Mouse (Mus musculus) left cerebral cortex, postnatal 10 days (tissue): Measurements from ENCODE around the gene Zfp84. TPM values are rescaled to one million over a fixed set of nuclear protein-coding genes. Genes with fewer than 3 reads are reported as not detected.
A peak's percentile ranks its signal among the peaks of the same experiment; 100 is the strongest.
"Not testable (repeated sequence)": the region's sequence is repeated elsewhere in the genome, so short reads cannot be mapped to it uniquely, and the experiment has no call there.

Experiments used
- DNase-seq, 2 experiments: peaks; one replicate each; pipeline ENCODE4 v3.0.0; 2021 to 2022; ENCODE audit warnings: low spot score in 2 of 2, mixed read lengths in 1 of 2; ENCODE audit errors: extremely low spot score in 1 of 2
- intact Hi-C: fragments of 180-260 bp; cut with DNase I; formaldehyde crosslinking; loops from one replicate; pipeline ENCODE4 v1.15.1; 2025
- total RNA-seq, 2 experiments: library from RNA; stranded (reverse); gene quantifications; 2 replicates each; pipeline ENCODE4 v1.2.3; 2021

Gene Zfp84
- total RNA-seq = 10 to 100 TPM; 15.0 to 16.6 TPM

DNA sequence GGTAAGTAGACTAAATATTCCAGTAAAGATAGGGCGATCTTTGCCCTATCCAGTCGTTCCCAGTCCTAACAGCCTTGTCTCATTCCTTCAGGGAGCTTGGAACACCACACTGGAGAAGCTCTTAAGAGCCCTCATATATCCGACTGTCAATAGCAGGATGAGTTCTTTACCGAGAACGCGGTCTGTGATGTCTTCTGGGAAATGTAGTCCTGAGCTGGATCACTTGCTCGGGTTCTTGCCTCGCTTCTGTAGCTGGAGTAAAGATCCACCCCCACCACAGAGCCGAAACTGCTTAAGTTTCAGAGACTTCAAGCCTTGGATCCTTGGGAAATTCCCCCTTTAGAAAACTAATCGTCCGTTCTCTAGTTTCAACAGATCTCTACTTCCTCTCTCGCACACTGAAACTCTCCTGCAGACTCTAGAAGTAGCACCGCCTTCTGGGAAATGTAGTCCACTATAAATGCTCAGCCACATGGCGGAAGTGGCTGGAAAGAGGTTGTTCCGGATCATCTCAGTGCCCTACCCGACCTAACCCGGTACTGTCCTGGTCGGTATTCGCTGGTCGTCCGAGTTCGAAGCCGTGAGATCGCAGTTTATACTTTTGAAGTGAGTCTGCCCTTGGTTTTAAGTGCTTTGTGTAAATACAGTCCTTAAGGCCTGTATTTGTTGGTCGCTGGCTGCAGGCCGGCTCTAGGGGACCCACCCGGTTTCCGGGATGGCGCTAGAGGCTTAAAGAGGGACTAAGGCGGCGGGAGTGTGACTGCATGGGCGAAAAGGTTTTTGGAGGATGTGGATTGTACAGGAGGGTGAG is at the start of gene Zfp84:
Gene Zfp84 (plus strand): TSS at position 463 of the 811 bp plus-strand sequence.
- DNase-seq = peak; percentile 88 to 93
- intact Hi-C loops = no loop called here

DNA sequence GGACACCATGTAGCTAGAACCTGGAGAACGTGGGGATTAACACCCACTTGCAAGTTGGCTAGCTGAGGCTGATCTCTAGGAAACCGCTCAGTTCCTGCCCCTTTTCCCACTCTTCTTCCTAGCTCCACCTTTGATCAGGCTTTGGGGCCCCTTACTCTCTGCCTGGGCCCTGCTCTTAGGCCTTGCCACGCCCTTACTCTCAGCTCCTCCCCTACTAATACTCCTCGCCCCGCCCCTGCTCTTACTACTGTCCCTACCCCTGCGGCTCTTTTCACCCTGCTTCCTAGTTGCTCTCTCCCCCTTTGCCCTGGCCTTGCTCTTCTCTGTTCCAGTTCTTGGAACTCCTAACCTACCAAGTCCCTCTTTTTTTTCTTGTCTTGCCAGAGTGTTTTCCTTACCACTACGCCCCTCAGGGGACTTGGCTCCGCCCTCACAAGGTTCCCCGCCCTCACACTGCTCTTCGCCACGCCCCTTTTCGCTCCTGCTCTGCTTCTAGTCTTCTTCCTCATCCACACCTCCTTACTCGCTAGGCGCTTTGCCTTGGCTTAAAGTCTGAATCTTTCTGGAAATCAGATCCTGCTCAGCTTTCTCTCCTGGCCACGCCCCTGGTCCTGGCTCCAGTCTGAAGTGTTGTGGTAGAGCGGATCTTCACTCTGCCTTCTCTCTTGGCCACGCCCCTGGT is 42.8 kb upstream of the Zfp84 start:
- DNase-seq, intact Hi-C loops: not testable (repeated sequence)

DNA sequence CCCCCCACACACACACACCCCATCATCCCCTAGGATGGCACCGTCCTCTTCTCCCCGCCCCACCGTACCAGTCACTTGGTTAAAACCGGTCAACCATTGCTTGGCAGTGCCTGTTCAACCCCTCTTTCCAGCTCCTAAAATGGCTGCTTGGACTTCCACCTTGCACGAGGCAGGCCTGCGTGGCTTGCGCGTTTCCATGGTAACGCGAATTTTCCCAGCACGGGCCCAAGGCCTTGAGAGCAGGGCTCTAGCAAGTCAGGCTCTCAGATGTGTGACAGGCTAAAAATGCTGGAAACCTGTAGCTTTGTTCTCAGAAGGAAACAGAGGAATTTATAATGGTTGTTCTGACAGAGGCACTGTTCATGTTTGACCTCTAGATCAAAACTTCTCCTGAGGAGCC is 41.5 kb upstream of the Zfp84 start, which contains the start of gene Catsperg2:
Gene Catsperg2 (minus strand): TSS at position 173 of the 400 bp plus-strand sequence.
- DNase-seq, intact Hi-C loops: not testable (repeated sequence)

DNA sequence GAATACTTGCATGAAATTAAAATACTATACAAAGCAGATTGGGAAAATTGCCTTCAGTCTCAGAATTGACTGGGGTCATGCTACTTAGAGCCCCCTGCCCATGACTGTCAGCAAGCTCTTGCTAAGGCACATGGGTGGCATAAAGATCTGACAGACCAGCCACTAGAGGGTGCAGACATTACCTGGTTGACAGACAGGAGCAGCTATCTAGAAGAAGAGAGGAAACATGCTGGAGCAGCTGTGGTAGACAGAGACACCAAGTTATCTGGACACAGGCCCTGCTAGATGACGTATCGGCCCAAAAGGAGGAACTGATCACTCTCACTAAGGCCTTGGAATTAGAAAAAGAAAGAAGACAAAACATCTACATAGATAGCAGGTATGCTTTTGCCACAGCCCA is 40.3 kb upstream of the Zfp84 start:
- DNase-seq = no peak
- intact Hi-C loops = no loop called here

DNA sequence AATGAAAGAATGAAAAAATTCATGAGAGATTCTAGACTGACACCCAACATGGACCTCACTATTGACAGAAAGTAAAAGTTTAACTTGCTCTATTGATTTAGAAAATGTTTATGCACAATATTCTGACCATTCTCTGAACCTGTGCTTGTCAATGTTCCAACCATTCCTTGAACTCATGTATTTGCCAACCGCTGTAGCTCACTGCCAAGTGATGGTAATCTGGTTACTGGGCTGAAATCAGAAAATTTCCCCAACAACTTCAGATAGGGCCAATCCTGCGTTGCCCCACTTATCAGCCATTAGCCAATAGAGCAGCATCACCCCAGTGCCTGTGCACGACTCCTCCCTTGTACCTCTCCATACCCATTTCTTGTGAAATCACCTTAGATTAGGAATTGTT is 26.1 kb upstream of the Zfp84 start:
- intact Hi-C loops = no loop called here
- no peak for DNase-seq

DNA sequence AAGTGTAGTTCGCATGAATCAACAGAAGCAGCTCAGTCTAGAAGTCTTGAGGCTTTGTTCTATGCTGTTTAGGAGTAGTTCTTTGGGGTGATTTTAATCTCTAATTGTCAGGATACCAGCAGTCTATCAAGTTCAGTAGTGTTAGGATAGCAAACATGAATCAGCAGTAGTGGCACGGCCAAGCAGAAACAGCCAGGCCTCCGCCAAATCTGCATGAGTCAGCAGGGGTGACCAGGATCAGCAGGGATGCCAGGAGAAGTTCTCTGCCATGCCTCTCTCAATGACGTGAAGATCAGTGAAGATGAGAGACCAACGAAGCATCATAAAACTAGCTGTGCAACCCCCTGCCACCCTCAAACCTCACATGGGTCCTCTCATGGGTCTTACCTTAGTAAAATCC is 7.9 kb upstream of the Zfp84 start:
- DNase-seq = no peak
- intact Hi-C loops = no loop called here

DNA sequence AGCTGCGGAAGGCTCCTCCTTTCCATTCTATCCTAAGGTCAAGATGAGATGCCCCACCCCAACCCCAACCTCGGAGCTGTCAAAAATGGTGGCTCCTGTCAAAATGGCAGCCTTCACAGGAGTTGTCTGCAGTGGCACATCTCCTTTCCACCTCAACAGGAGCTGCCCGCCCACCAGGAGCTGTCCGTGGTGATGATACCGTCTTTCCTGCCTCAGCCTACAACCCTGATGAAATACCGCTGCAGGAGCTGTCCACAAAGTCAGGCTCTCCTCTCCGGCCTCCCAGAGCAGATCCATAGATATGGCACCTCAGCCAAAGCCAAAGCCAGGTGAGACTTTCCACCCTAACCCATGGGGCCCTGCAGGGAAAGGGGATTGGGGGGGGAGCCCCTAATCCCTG is 3.6 kb upstream of the Zfp84 start:
- DNase-seq = no peak
- intact Hi-C loops = no loop called here

DNA sequence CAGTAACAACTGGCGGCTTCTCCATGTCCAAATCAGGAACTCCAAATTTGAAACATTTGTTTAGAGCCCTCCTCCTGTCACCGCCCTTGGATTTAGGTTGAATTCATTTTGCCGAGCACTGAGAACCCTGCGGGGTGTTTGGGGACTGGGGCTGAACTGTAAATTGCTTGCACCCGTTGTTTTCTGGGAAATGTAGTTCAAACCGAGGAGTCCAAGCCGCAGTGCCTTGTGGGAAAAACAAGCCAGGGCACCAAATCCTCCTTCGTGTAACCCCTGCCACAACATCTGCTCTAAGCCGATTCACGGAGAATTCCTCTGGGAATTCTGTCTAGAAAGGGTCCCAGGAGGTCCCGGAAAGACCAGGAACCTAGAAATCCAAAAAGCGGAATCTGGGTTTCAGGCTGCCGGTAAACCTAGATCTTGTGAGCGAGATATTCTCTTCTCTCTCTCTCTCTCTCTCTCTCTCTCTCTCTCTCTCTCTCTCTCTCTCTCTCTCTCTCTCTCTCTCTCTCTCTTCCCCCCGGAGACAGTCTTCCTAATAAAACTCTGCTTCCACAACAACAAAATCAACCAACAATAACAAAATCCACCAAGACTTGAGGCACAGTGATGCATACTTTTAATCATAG is 1.2 kb upstream of the Zfp84 start:
- intact Hi-C loops = no loop called here

DNA sequence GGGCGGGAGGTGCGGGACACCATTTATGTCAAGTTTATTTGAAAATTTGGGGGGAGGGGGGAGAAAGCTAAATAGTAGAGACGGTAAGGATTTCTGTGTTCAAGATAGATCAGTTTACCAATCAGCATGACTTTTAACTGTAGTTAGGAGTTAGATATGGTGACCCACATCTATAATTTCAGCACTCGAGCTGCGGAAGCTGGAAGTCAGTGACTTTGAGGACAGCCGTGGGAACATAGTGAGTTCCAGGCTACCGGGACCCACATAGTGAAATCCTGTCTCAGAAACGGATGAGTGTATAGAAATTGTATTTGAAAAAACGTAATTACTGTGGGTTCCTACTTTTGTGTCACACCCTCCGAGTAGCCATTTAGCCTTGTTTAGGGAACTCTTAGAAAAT is 628 bp downstream of the Zfp84 start:
- no peak for DNase-seq
- intact Hi-C loops = no loop called here

More for the DNA sequence above, 1.2 kb upstream of the Zfp84 start:
- peak; percentile 82 to 87 for DNase-seq

DNA sequence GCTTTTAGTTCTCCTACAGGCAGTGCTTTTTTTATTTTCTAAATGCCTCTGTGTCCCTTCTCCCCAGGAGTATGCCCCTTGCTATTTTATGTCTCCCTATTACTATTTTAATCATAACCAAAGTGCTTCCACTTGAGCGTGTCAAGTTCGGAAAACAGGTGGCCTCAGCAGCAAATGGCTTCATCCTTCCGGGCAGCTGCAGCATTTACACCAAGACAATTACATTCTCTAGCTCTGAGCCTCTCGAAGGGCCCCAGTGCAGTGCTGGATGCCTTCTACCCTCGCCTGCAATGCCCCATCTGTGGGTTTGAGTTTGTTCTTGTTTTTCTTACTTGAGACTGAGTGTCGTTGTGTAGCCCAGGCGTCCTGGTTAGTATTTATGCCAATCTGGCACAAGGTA is 5.2 kb downstream of the Zfp84 start:
- no peak for DNase-seq
- intact Hi-C loops = no loop called here

DNA sequence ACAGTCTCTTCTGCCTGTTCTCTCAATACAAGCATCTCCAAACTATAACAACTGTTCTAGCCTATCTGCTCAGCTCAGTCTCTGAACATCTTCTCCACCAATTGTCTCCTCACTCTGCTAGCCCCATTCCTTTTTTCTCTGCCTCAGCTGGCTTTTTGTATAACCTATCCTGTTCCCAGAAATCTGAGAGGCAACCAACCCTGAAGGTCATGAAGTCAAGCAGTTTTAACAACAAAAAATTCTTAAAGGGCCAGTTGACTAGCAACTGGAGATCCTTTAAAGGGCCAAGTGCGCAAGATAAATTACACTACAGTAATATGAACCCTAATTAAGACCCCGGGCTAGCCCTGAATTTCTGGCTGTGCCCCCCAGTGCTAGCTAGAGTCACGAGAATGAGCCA is 6.0 kb downstream of the Zfp84 start:
- DNase-seq = no peak
- intact Hi-C loops = no loop called here

DNA sequence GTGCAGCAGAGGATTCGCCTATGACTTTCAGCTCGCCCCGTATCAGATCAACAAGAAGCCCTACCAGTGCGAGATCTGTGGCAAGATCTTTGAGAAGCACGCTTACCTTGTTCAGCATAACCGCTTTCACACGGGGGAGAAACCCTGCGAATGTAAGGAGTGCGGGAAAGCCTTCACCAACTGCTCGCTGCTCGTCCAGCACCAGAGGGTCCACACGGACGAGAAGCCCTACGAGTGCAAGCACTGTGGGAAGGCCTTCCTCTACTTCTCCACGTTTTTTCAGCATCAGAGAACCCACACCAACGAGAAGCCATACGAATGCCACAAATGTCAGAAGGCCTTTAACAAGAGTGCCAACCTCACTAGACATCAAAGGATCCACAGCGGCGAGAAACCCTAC is 8.2 kb downstream of the Zfp84 start:
- intact Hi-C loops = no loop called here
- no peak for DNase-seq

DNA sequence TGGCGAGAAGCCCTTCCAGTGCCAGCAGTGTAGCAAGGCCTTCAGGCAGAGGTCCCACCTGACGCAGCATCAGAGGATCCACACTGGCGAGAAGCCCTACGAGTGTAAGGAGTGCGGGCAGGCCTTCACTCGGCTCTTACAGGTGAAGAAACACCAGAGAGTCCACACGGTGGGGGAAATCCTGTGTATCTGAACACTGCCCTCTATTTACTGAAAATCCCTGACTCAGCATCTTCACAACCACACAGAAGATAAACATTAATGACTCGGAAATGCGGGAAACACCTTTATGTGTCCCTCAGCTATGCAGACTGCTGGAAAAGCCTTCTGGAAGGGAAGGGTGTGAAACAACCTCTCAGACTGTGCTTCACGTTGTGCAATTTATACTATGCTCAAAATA is 9.0 kb downstream of the Zfp84 start:
- DNase-seq = no peak
- intact Hi-C loops = no loop called here

DNA sequence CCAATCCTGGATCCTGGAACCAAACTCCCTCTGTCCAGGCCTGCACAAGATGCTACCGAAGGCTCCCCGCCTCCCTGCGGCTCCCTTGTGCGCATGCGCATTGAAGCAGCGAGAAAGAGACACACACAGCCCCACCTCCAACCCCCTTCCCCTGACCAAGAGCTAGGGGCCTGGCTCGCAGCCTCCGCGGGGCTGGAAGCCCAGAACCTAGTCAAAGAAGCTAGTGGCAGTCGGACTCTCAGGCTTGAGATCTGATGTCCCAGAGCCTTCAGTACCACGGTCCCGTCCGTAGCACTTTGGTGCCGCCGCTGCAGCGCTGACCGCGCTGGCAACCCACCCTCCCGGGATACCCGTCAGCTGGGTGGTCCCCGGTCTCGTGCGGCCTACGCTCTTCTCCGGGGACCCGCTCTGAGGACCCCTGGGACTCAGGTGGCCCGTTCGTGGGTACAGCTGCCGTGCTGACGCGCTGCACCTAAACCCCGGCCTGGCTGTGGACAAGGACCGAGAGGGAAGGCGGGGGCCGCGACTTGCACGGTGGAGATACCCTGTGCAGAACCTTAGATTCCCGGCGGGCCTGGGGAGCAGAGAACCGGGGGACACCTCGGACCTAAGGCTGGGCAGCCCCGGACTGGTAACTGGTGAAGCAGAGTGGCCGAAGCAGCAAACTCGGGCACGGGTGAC is 15.7 kb downstream of the Zfp84 start, which contains the start of gene Zfp30:
Gene Zfp30 (plus strand): TSS at position 128 of the 681 bp plus-strand sequence.
- peak; percentile 87 to 90 for DNase-seq
- intact Hi-C loops = no loop called here

DNA sequence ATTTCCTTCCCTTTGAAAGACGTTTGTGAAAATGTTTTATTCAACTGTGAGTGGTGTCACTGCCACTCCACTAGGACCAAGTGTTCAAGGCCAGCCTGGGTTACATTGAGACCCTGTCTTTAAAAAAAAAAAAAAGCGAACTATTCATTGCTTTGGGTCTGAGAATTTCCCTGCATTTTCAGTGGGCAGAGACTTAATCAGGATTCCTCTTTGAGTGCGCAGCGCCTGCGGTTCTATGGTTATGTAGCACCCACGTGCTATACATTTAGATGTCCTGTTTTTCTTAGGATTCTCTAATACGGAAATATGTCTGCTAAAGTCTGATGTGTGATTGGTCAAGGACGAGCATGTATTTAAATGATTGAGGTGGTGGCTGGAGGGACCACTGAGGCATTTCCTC is 16.7 kb downstream of the Zfp84 start:
- intact Hi-C loops = no loop called here
- DNase-seq = no peak

DNA sequence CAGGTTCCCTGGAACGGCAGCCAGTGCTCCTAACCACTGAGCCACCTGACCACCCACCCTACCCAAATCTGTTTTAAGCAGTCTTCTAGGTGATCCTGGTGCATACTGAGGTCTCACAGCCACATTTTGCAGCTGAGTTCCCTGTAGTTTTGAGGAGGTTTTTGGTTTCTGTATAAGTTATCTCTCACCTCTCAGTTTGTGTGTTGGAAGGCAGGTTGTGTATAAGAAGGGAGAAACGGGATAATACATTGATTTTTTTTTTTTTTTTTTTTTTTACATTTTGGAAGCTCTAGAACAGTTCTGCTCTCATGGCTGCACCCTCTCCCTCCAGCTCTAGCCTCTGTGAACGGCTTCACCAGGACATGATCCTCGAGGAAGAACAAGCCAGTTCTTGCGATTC is 17.5 kb downstream of the Zfp84 start:
- intact Hi-C loops = no loop called here
- no peak for DNase-seq

DNA sequence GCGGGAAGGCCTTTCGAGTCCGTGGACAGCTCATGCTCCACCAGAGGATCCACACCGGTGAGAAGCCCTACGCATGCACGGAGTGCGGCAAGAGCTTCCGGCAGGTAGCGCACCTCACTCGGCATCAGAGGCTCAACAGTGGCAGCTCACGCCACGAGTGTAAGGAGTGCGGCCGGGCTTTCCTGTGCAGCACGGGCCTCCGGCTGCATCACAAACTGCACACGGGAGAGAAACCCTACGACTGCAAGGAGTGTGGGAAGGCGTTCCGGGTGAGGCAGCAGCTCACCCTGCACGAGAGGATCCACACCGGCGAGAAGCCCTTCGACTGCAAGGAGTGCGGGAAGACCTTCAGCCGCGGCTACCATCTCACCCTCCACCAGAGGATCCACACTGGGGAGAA is 24.6 kb downstream of the Zfp84 start:
- intact Hi-C loops = no loop called here
- DNase-seq = no peak

DNA sequence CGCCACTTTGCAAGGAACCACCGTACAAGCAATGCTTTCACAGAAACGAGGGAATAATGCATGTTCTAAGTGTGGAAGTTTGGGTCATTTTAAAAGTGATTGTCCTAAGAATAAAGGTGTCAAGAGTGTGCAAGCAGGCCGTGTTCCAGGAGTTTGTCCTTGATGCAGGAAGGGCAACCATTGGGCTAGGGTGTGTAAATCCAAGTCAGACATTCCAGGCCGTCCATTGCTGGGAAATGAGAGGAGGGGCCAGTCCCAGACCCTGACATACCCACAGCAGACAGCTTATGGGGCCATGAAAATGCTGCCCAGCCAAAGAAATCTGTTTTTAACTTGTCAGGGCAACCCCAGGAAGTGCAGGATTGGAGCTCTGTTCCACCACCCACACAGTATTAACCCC is 38.7 kb downstream of the Zfp84 start:
- intact Hi-C loops = no loop called here
- DNase-seq = no peak

DNA sequence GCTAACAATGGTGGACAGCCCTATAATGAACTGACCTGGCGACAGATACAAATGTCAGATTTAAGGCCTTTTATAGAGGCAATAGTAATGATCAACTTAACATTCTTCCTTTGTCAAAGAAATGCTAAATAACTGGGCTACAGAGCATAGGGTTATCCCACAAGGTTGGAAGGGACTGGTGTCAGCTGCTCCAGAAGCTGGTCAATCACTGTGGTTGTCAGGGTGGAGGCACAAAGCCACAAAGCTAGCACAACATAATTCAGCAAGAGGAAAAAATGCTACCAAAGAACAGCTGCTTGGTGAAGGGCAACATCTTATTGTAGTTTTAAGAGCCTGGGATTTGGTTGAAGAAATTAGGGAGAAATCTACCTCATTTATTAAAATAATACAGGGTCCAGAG is 43.9 kb downstream of the Zfp84 start:
- intact Hi-C loops = no loop called here

More for the DNA sequence above, 43.9 kb downstream of the Zfp84 start:
- no peak for DNase-seq
